Mouse (Mus musculus) MEL (cell line): ENCODE measurements at regions not wholly inside any gene's neighbourhood (a gene's known extent, or its start where the extent isn't known, plus 50 kb on each side); places are given as distances from the start of the nearest gene placed in this dataset.

ENCODE experiments used
- BHLHE40 ChIP-seq: IDR thresholded peaks from 2 replicates; pipeline ENCODE4 v1.6.1; 2012; ENCODE audit warnings: low read depth, mild to moderate bottlenecking, inconsistent platforms, low read length, improper control_type of control experiment, borderline replicate concordance
- CTCF ChIP-seq, 3 experiments: IDR thresholded peaks in 2 of 3; conservative IDR thresholded peaks in 1 of 3; 2 replicates each; pipeline ENCODE4 v1.5.1; 2011 to 2012; ENCODE audit warnings: low read length in 3 of 3, low read depth in 2 of 3, mild to moderate bottlenecking in 2 of 3, improper control_type of control experiment in 1 of 3, inconsistent platforms in 1 of 3, mixed read lengths in 1 of 3, moderate library complexity in 1 of 3; ENCODE audit not compliant: control insufficient read depth in 1 of 3, insufficient read depth in 1 of 3, poor library complexity in 1 of 3, severe bottlenecking in 1 of 3
- E2F4 ChIP-seq: IDR thresholded peaks from 2 replicates; pipeline ENCODE4 v1.6.1; 2011; ENCODE audit warnings: low read depth, low read length, improper control_type of control experiment, borderline replicate concordance
- MAX ChIP-seq: IDR thresholded peaks from 2 replicates; pipeline ENCODE4 v1.6.1; 2011; ENCODE audit warnings: low read length, improper control_type of control experiment
- POLR2A ChIP-seq, 2 experiments: IDR thresholded peaks; 2 replicates each; pipeline ENCODE4 v1.6.1; 2011 to 2012; ENCODE audit warnings: low read length in 2 of 2, mild to moderate bottlenecking in 2 of 2, control low read depth in 1 of 2, improper control_type of control experiment in 1 of 2, low read depth in 1 of 2, moderate library complexity in 1 of 2; ENCODE audit not compliant: control insufficient read depth in 1 of 2, insufficient read depth in 1 of 2, poor library complexity in 1 of 2
- POLR2AphosphoS5 ChIP-seq: IDR thresholded peaks from 2 replicates; pipeline ENCODE4 v1.6.1; 2012; ENCODE audit warnings: low read depth, borderline replicate concordance, mild to moderate bottlenecking, inconsistent platforms, low read length, moderate library complexity, mixed read lengths
- RCOR1 ChIP-seq: IDR thresholded peaks from 2 replicates; pipeline ENCODE4 v1.6.1; 2012; ENCODE audit warnings: low read depth, mild to moderate bottlenecking, inconsistent platforms, low read length, improper control_type of control experiment
- ZKSCAN1 ChIP-seq: IDR thresholded peaks from 2 replicates; pipeline ENCODE4 v1.6.1; 2012; ENCODE audit warnings: low read depth, mild to moderate bottlenecking, inconsistent platforms, low read length, improper control_type of control experiment, moderate library complexity

DNA sequence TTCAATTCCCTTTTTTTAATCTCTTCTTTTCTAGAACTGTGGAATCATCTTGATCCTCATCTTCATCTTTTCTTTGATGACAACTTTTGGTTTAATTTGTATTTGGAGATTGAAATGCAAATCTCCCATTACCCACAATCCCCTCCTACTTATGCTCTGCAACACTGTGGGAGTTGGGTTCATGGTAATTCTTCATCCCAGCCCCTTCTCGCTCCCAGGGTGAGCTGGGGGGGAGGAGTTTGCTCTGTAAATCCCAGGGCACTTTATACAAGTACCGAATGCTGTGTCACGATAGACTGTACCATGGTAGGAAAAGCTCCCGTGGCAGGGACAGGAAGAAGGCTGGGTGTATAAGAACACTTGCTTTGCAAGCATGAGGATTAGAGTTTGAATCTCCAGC is 193.8 kb downstream of the Uaca start:
- TF ChIP-seq BHLHE40 (no peak), CTCF (IDR thresholded peaks at IDR 0.05 in 2 of 3, conservative IDR thresholded peaks at IDR 0.05 in 1 of 3; ENCODE audit: control insufficient read depth in 1 of 3, insufficient read depth in 1 of 3, low read depth in 2 of 3, low read length in 3 of 3, poor library complexity in 1 of 3, severe bottlenecking in 1 of 3) (no peak), E2F4 (no peak), POLR2A (IDR thresholded peaks at IDR 0.05; ENCODE audit: control insufficient read depth in 1 of 2, insufficient read depth in 1 of 2, low read depth in 1 of 2, low read length in 2 of 2, poor library complexity in 1 of 2) (no peak), POLR2AphosphoS5 (no peak), RCOR1 (no peak), MAX (no peak), ZKSCAN1 (no peak)
